Mouse (Mus musculus): ENCODE data around the gene Tdrd12.

GRCm38 (mm10) chr7:35579849-35580248 lies 42.3 kb upstream of the Tdrd12 start:
- TF ChIP-seq POLR2A (IDR thresholded peaks at IDR 0.05; ENCODE audit: control insufficient read depth, low read depth, low read length) (no peak), CTCF (IDR thresholded peaks at IDR 0.05; ENCODE audit: control insufficient read depth, insufficient read depth, insufficient replicate concordance, low read depth, low read length) (peak; percentile 78)

All from testis, adult 2 months (tissue).